Mouse (Mus musculus) neural tube, embryonic 10.5 days (tissue): ENCODE data around the gene Hhip.

Experiments used
- DNase-seq: peaks from one replicate; pipeline ENCODE4 v3.0.0-alpha.2; 2017; ENCODE audit warnings: low spot score; ENCODE audit errors: extremely low spot score

Gene Hhip

GRCm38 (mm10) chr8:80057198-80058174 is at the start of gene Hhip:
Gene Hhip (minus strand): TSS chr8:80058006.
- DNase-seq = peak; percentile 66

- DNase-seq = no peak
These were observed 29.2 kb upstream of the Hhip start for GRCm38 (mm10) chr8:80087021-80087420.

- DNase-seq = peak; percentile 50
These were observed 387 bp upstream of the Hhip start for GRCm38 (mm10) chr8:80058193-80058592.

GRCm38 (mm10) chr8:80056331-80057070 is 1.3 kb downstream of the Hhip start:
- DNase-seq = no peak

- DNase-seq = peak; percentile 47
These were observed 2.0 kb downstream of the Hhip start for GRCm38 (mm10) chr8:80055777-80056176.

GRCm38 (mm10) chr8:80055094-80055493 is 2.7 kb downstream of the Hhip start:
- no peak for DNase-seq

GRCm38 (mm10) chr8:80054216-80054615 is 3.6 kb downstream of the Hhip start:
- no peak for DNase-seq

GRCm38 (mm10) chr8:80052838-80053237 is 5.0 kb downstream of the Hhip start:
- DNase-seq = no peak

- DNase-seq = no peak
These were observed 6.3 kb downstream of the Hhip start for GRCm38 (mm10) chr8:80051494-80051893.

- DNase-seq = peak; percentile 12
These were observed 8.4 kb downstream of the Hhip start for GRCm38 (mm10) chr8:80049256-80050005.

- DNase-seq = peak; percentile 11
These were observed 9.6 kb downstream of the Hhip start for GRCm38 (mm10) chr8:80048256-80048655.

GRCm38 (mm10) chr8:80037644-80038253 is 20.1 kb downstream of the Hhip start:
- DNase-seq = peak; percentile 15

- peak; percentile 13 for DNase-seq
These were observed 25.2 kb downstream of the Hhip start for GRCm38 (mm10) chr8:80032604-80033003.

- no peak for DNase-seq
These were observed 26.2 kb downstream of the Hhip start for GRCm38 (mm10) chr8:80031330-80032293.

GRCm38 (mm10) chr8:80029631-80030030 is 28.2 kb downstream of the Hhip start:
- no peak for DNase-seq

GRCm38 (mm10) chr8:80020469-80020868 is 37.3 kb downstream of the Hhip start:
- DNase-seq = no peak

- no peak for DNase-seq
These were observed 42.0 kb downstream of the Hhip start for GRCm38 (mm10) chr8:80015818-80016217.

- DNase-seq = no peak
These were observed 53.4 kb downstream of the Hhip start for GRCm38 (mm10) chr8:80004421-80004820.

GRCm38 (mm10) chr8:80002313-80002712 is 55.5 kb downstream of the Hhip start:
- DNase-seq = no peak

- no peak for DNase-seq
These were observed 62.7 kb downstream of the Hhip start for GRCm38 (mm10) chr8:79995075-79995474.
